Mouse (Mus musculus) megakaryocyte-erythroid progenitor cell, adult 5 weeks (primary cell): ENCODE measurements around the gene Zcrb1. TPM values are rescaled to one million over a fixed set of nuclear protein-coding genes. Genes with fewer than 3 reads are reported as not detected.

ENCODE experiments used
- polyA plus RNA-seq: library from polyadenylated mRNA; stranded (reverse); fragments of >175 nt; gene quantifications from 2 replicates; pipeline ENCODE4 v1.2.3, GENCODE M21; 2012

Gene Zcrb1
- 106 and 115 TPM in 2 replicates for polyA plus RNA-seq

DNA sequence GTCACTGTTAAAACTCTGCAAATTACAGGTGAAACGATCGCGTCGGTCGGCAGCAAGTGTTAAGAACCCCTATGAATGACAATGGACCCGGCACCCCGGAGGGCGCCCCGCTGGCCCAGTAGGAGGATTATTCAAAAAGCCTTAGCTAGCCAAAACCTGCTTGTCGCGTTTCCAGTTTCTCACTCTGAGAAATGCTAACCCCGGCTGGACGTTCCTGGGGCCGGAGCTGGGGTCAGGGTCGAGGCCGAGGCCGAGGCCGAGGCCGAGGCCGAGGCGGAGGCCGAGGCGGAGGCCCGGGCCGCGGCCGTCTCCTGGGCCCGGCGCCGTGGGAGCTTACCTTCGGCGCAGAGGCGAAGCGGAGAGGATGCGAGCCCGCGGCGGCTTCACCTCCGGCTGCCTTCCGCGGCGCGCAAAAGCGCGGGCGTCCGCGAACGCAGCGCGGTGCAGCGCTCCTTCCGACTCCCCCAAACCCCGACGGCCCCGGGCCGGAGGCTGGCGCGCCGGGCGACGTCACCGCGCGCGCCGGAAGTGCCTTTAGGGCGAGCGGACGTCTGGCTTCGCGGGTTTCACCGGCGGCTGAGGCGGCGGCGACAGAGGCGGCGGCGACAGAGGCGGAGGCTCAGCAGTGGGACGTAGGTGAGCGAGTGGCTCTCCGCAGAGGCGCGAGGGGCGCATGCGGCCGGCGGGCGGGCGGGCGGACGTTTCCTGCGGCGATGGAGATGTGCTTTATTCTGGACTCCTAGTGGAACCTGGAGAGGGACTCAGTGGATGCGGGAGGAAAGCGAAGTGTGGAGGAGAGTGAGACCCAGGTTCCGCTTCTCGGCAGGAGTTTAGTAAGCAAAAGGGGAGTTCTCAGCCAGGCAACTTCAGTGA, at the start of gene Zcrb1, which contains the start of gene Pphln1:
Gene Zcrb1, minus strand, starts transcription at position 509 of the 873 bp plus-strand sequence.
Gene Pphln1, plus strand, starts transcription at position 525 of the 873 bp plus-strand sequence.

DNA sequence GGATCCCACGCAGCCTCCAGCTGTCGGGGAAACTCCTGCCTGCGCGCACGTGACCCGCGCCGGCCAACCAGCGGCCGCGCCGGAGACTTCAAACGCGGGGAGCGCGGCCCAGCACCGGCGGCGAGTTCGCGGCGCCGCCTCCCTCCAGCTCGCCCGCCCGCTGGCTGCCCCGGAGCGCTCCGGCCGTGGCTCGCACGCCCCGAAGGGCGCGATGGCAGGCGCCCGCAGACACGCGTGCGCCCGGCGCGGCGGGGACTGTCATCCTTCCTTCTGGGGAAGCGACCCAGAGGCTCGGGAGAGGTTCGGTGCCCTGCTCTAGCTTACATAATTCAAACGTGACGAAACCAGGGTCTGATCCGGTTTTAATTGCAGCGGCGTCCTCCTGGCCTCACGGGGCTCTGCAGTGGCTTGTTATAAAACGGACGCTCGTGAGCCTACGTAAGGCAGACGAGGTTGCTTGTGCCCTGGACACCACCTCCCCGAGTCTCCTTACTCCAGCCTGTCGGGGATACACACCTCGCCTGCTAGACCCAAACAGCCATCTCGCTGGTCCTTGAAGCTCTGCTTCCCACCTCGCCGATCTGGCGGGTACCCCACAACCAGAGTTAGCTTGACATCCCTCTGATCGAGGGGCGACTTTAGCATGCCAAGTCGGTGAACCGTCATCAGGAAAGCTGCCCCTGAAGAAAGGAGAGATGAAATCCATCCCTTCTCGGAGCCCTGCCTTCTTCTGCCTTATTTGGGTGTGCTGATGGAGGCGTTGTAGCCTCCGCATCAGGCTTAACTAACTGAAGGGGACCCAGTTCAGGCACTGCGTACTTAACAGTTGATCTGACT, 61.0 kb downstream of the Zcrb1 start, which contains the start of gene Yaf2:
Gene Yaf2, minus strand, starts transcription at position 11 of the 837 bp plus-strand sequence.

Other genes with a start within 250 kb of the Zcrb1 start
- gene Gxylt1, start 123.2 kb downstream of the Zcrb1 start, polyA plus RNA-seq, result 4.8 and 5.1 TPM in 2 replicates
- gene Yaf2, start 61.4 kb downstream of the Zcrb1 start, polyA plus RNA-seq, result 36.0 and 36.2 TPM in 2 replicates
- 8.7 and 10.0 TPM in 2 replicates for gene Pphln1, start within 50 bp of the Zcrb1 start, polyA plus RNA-seq
- 1.4 and 2.8 TPM in 2 replicates for gene Prickle1, start 197.6 kb upstream of the Zcrb1 start, polyA plus RNA-seq